Mouse (Mus musculus) layer of hippocampus, adult 8-10 months (tissue): ENCODE measurements around the gene Tifa. TPM values are rescaled to one million over a fixed set of nuclear protein-coding genes. Genes with fewer than 3 reads are reported as not detected.

Experiments used
- DNase-seq, 2 experiments: peaks; one replicate each; pipeline ENCODE4 v3.0.0; 2022; ENCODE audit warnings: low spot score in 2 of 2
- total RNA-seq, 4 experiments: library from RNA; stranded (reverse); gene quantifications; 2 replicates each; pipeline ENCODE4 v1.2.4; 2022

The Tifa gene
- total RNA-seq, 4 experiments from 2014 or later = 7.7 to 12.5 (median 9.7) TPM

- DNase-seq = no peak
These were observed 72.9 kb downstream of the Tifa start for GRCm38 (mm10) chr3:127862479-127862878.

DNA sequence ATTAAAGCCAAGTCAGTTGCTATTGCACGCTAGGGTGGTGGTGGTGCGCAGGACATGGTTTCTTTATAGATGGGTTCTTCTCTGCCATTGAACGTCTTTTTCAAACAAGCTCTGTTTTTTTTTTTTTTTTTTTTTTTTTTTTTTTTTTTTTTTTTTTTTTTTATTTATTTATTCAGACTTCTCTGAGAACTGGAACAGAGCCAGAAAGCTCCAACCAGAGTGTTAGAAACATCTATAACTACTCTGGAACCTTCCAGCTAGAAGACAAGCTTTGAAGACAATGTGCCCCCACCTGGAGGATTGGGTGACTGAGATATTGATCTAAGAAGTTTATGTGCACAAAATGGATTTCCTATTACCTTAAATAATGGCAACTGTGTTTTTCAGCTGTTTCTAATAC, 74.0 kb downstream of the Tifa start:
- DNase-seq = no peak

DNA sequence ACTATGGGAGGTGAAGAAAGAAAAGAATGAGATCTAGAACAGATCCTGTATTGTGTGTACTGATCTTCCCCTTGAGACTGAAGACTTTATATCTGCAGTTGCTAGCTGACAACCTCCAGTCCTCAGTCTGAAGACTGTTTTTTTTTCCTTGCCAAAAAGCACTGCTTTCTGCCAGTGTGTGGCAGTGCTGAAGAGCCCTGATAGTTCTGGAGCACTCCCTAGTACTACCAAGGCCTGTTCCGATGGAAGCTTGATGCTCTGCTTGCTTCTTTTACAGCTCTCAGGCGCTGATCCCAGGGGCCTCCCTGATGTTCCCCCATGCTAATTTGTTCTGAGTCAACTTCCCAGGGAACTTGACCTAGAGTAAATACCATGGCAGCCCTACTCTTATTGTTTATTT, 74.6 kb downstream of the Tifa start:
- no peak for DNase-seq

DNA sequence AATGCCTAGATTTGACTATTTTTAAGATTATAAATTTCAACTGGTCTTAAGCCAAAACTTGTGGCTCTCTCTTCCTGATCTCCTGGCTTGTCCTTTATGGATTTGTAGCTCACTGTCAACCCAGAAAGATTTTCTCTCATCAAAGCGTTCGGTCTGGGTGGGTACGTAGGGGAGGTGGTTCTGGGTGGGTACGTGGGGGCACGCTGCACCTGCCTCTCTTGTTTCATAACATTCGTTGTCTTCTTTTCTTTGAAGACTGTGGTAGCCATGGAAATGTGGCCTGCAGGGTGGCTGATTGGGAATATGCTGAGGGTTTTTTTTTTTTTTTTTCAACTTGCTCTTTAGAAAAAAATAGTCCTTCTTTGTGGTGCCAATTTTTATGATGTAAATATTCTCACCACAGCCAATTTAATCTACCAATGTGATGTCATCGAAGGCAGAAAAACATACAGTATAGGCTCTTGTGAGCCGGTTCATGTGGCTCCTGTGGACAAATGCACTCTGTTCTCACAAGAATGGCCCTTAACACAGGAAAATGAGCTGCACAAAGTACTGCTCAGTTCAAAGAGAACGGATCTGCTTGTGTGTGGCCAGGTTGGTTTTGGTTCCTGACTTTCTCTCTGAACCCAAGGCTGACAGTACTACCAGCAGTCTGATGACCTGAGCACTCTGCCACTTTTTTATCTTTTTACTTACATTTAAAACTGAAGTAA, 78.6 kb downstream of the Tifa start:
- no peak for DNase-seq

- DNase-seq = no peak
These were observed 79.3 kb downstream of the Tifa start for GRCm38 (mm10) chr3:127868880-127869279.

DNA sequence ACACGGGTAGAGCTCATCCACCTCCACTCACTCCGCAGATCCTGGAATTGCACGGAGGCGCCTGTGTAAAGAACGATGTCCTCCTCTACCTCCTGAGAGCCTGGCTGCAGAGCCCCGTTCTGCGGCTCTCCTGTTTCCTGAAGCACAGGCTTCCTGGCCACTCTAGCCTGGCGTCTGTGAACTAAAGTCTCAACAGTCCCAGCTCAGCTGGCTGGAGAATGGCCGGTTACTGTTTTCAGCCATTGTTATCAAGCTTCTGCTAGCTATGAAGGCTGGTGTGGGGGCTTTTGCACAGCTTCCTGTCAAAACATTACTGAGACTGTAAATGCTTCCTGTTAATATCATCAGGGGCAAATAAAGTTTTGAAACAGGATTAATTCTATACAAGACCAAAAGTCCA, 82.0 kb downstream of the Tifa start:
- no peak for DNase-seq

DNA sequence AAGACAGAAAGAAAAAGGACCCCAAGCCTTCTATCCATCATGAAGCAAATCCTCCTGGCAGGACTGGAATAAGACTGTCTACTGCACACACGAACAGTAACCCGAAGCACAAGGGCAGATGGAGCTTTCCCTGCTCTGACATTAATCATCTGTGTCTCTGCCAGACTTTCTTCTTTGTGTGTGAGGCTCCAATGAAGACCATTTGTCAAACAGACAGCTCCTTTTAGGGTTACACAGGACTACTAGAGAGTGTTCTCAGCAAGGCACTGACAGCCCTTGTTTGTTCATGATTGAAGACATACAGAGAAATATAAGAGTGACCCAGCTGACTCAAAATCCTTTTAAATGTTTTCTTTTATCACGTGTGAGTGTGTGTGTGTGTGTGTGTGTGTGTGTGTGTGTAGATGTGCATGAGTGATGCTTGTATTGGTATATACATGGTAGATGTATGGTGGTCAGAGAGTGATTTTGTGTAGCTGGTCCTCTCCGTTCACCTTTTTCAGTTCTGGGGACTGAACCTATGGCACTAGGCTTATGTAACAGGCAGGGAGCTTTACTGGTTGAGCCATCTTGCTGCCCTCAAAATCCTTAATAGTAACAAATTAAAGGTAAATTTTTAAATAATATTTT, 84.8 kb downstream of the Tifa start:
- no peak for DNase-seq

DNA sequence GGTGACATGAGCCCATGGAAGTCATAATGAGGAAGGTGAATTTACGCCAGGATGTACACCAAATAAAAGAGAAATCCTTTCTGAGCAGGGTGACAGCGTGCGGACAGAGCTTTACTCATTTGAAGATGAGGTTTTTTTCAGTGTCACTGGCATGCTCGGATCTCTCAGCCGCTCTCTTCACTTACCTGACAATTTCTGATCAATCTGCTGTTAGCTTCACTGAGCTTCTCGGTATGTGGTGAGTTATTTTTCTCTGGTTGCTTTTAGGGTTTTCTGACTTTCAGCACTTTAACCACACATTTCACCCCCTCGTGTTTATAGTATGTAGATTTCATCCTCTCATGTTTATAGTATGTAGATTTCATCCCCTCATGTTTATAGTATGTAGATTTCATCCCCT, 85.5 kb downstream of the Tifa start:
- DNase-seq = no peak

DNA sequence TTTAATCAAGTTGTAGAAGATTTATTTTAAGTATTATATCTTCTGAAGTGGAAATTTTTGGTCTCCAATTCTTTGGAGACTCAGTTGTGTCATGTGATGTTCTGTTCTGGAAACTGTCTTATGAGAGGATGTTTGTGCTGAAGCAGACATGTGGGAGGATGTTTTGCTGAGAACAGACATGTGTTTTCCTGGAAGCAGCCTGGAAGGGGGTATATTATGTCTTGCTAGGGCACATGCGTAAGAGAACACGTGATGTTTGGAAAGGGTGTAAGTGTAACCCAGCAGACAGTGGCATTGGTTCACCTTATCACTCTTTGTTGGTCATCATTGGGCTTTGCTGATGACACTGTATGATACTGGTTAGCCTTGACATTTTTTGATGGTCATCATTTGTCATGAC, 85.9 kb downstream of the Tifa start:
- no peak for DNase-seq

- DNase-seq = no peak
These were observed 90.4 kb downstream of the Tifa start for GRCm38 (mm10) chr3:127879968-127880367.

DNA sequence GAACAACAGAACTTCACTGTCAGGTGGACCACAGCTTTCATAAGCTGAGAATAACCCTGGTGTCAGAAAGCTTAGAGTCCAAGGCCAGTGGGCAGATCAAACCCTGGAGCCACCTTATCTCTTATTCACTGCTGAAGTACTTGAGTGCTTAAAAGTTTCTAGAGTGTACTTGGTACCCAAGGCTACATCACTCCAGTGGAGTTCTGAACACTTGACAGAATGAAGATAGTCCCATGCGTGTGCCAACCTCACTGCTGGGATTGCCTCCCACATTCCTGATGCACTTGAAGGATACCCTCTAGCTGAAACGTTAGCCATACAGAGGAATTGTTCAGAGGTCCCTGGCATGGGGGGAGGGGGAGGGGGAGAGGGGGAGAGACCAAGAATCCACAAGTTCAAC, 92.1 kb downstream of the Tifa start:
- DNase-seq = no peak

Other genes starting within 250 kb of the Tifa start
- 10 to 100 TPM; 15.2 to 21.1 (median 18.0) TPM for gene Larp7, start 236.5 kb upstream of the Tifa start, total RNA-seq
- 1 to 10 TPM; 2.4 to 4.0 (median 2.7) TPM for gene Zgrf1, start 236.3 kb upstream of the Tifa start, total RNA-seq
- under 1 TPM; 0.61 to 0.93 (median 0.74) TPM for gene Neurog2, start 156.7 kb upstream of the Tifa start, total RNA-seq
- gene Alpk1, start 9.3 kb upstream of the Tifa start, total RNA-seq = 10 to 100 TPM in 3 of 4 experiments, 1 to 10 TPM in 1; 8.6 to 12.3 (median 11.4) TPM
- gene Ap1ar, start 47.7 kb downstream of the Tifa start, total RNA-seq = 10 to 100 TPM; 71.5 to 88.5 (median 84.3) TPM
- 1 to 10 TPM; 2.3 to 3.4 (median 3.1) TPM for gene Fam241a, start 106.5 kb downstream of the Tifa start, total RNA-seq